Mouse (Mus musculus): ENCODE data around the gene Itprid2.

Gene Itprid2

GRCm38 (mm10) chr2:79704773-79705172 is 69.6 kb downstream of the Itprid2 start:
- no peak for DNase-seq (ENCODE audit: inconsistent age in 2 of 2, low spot score in 1 of 2)

GRCm38 (mm10) chr2:79707575-79707974 is 72.4 kb downstream of the Itprid2 start, which contains the start of gene Ppp1r1c:
TSS of gene Ppp1r1c (plus strand) at chr2:79707780.
- no peak for DNase-seq (ENCODE audit: inconsistent age in 2 of 2, low spot score in 1 of 2)

- no peak for DNase-seq (ENCODE audit: inconsistent age in 2 of 2, low spot score in 1 of 2)
Measured at GRCm38 (mm10) chr2:79713662-79714091, 78.5 kb downstream of the Itprid2 start.

GRCm38 (mm10) chr2:79714745-79715144 is 79.6 kb downstream of the Itprid2 start:
- DNase-seq (ENCODE audit: inconsistent age in 2 of 2, low spot score in 1 of 2), result no peak

GRCm38 (mm10) chr2:79715925-79716324 is 80.8 kb downstream of the Itprid2 start:
- DNase-seq (ENCODE audit: inconsistent age in 2 of 2, low spot score in 1 of 2), result no peak

- peak; percentile 35 to 66 for DNase-seq (ENCODE audit: inconsistent age in 2 of 2, low spot score in 1 of 2)
Measured at GRCm38 (mm10) chr2:79717846-79718245, 82.7 kb downstream of the Itprid2 start.

- DNase-seq (ENCODE audit: inconsistent age in 2 of 2, low spot score in 1 of 2), result no peak
Measured at GRCm38 (mm10) chr2:79722415-79722814, 87.3 kb downstream of the Itprid2 start.

All from adrenal gland, adult (tissue).